Mouse (Mus musculus) liver, postnatal 0 days (tissue): ENCODE results near the gene Stradb.
A peak's percentile ranks its signal among the peaks of the same experiment; 100 is the strongest.

Experiments used
- CTCF ChIP-seq: sonication (generic); IDR thresholded peaks from 2 replicates; pipeline ENCODE4 v1.5.1; 2016; ENCODE audit warnings: antibody characterized with exemption, low read depth
- EP300 ChIP-seq: IDR thresholded peaks from 2 replicates; pipeline ENCODE4 v1.6.1; 2016; ENCODE audit warnings: antibody characterized with exemption, low read depth, mild to moderate bottlenecking

GRCm38 (mm10) chr1:59009250-59009649 is 35.9 kb downstream of the Stradb start:
- TF ChIP-seq CTCF (peak; percentile 48; the same call in 1 of the 2 replicates), EP300 (no peak)
